Mouse (Mus musculus) neural tube, embryonic 14.5 days (tissue): Measurements from ENCODE around the gene Mybph. TPM values are rescaled to one million over a fixed set of nuclear protein-coding genes. Genes with fewer than 3 reads are reported as not detected.

Experiments
- ATAC-seq: fragments of 200-750 bp; cut with Nextera tagmentation; 2 replicates; pipeline ENCODE4 v1.8.0; 2017; ENCODE audit warnings: low read depth, mild to moderate bottlenecking, moderate TSS enrichment, moderate library complexity
- H3K27ac ChIP-seq: fragments of 300-500 bp; sonication (generic); 2 replicates; pipeline ENCODE4 v1.5.1; 2014; ENCODE audit warnings: low read depth, mild to moderate bottlenecking, control low read depth, low read length, moderate library complexity, mixed read lengths
- H3K27me3 ChIP-seq: fragments of 300-500 bp; sonication (generic); 2 replicates; pipeline ENCODE4 v1.6.1; 2014; ENCODE audit warnings: low read length; ENCODE audit not compliant: control insufficient read depth, insufficient read depth
- H3K36me3 ChIP-seq: fragments of 300-500 bp; sonication (generic); 2 replicates; pipeline ENCODE4 v1.6.1; 2014; ENCODE audit warnings: low read length, mixed read lengths; ENCODE audit not compliant: control insufficient read depth, insufficient read depth
- H3K4me1 ChIP-seq: fragments of 300-500 bp; sonication (generic); 2 replicates; pipeline ENCODE4 v1.6.1; 2014; ENCODE audit warnings: low read length; ENCODE audit not compliant: control insufficient read depth, insufficient read depth
- H3K4me2 ChIP-seq: fragments of 300-500 bp; sonication (generic); 2 replicates; pipeline ENCODE4 v1.6.1; 2014; ENCODE audit warnings: mild to moderate bottlenecking, low read depth, low read length, control low read depth
- H3K4me3 ChIP-seq: fragments of 300-500 bp; sonication (generic); 2 replicates; pipeline ENCODE4 v1.5.1; 2014; ENCODE audit warnings: low read depth, low read length, control low read depth, mixed read lengths
- H3K9ac ChIP-seq: fragments of 300-500 bp; sonication (generic); replicated peaks from 2 replicates; pipeline ENCODE4 v1.6.1; 2014; ENCODE audit warnings: low read depth, mild to moderate bottlenecking, control low read depth, low read length, mixed read lengths
- H3K9me3 ChIP-seq: fragments of 300-500 bp; sonication (generic); 2 replicates; pipeline ENCODE4 v1.6.1; 2016; ENCODE audit warnings: low read length; ENCODE audit not compliant: control insufficient read depth
- WGBS: fragments of 180-500 bp; shearing (Covaris S2); extraction: QIAGEN DNeasy Blood & Tissue Kit; methylation state at CpG from one replicate; pipeline ENCODE4 v1.1.7; 2014; 5-methylcytosine and 5-hydroxymethylcytosine counted together
- polyA plus RNA-seq: library from polyadenylated mRNA; unstranded; fragments of >200 nt; fragmentation: Nextera tagmentation; extraction: Ambion mirVana; gene quantifications from 2 replicates; pipeline ENCODE4 v1.2.1, GENCODE M21; 2014

The Mybph gene
- polyA plus RNA-seq, 1 experiment from 2014 or later: 0.35 TPM

DNA sequence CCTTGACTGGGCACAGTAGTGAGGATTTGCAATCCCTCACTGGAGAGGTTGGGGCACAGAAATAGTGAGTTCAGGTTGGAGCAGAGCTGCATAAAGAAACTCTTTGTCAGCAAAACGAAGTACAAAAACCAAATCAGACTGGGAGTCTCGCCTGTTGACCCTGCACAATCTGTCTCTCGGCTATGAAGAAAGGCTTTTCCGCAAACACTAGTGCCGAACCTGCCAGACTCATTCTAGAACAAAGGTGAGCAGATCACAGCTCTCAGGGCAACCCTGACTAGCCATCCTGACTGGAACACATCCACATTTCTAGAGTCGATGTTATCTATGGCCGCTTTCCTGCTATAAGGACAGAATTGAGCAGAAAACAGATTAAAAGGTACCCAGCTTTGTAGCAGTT lies 20.2 kb upstream of the Mybph start:
- Histone ChIP-seq H3K36me3 (no peaks in the 10 kb centered on the region), H3K27me3 (no peaks in the 10 kb centered on the region), H3K4me1 (no peaks in the 10 kb centered on the region), H3K4me2 (no peak overlapping the region), H3K27ac (no peak overlapping the region), H3K9me3 (no peaks in the 10 kb centered on the region), H3K9ac (no peak overlapping the region), H3K4me3 (no peak overlapping the region)
- ATAC-seq: no peak
- 61% methylated on average over 7 of the region's 7 CpGs for WGBS

DNA sequence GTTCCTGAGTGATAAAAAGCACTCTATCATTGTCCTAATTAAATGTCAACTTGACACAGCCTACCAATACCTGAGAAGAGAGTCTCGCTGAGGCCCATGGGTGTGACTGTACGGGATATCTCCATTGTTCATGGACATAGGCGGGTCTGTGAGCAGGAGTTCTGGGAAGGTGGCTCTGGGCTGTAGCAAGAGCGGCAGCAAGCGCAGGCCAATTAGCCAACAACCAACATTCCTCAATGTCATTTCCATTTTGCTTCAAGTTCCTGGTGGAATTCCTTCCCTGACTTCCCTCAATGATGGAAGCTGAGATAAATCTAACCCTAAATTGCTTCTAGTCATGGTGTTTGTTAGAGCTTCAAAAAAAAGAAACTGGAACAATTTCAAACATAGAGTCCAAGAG lies 15.3 kb upstream of the Mybph start:
- ATAC-seq: no peak
- no peaks in the 10 kb centered on the region for H3K4me1 ChIP-seq
- no peak overlapping the region for H3K4me2 ChIP-seq
- H3K9me3 ChIP-seq: no peaks in the 10 kb centered on the region
- H3K36me3 ChIP-seq: no peaks in the 10 kb centered on the region
- 91% methylated on average over 5 of the region's 5 CpGs for WGBS
- no peak overlapping the region for H3K9ac ChIP-seq
- H3K27ac ChIP-seq: no peak overlapping the region
- H3K4me3 ChIP-seq: no peak overlapping the region
- H3K27me3 ChIP-seq: no peaks in the 10 kb centered on the region

DNA sequence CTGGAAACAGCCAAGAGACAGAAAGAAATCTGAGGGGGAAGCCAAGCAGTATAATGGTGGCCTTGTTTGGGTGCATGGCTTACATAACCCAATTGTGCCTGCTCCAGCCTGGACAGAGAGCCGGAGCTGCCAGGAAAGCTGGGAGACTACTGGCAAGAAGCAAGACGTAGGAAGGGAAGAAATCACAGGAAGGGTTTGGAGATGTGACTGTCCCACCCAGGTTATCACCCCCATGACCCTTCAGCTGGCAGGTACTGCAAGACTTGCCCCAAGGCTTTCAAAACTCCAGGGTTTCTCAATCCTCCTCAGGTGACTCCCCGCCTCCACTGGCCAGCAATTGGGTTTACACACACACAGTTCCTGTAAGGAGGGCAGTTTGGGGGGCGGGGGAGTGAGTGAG lies 11.2 kb upstream of the Mybph start, which contains the start of gene Chil1:
Chil1 (plus strand) TSS at position 152 of the 400 bp plus-strand sequence.
- Histone ChIP-seq H3K4me2 (no peak within 1 kb of the TSS), H3K4me3 (no peak within 1 kb of the TSS), H3K36me3 (no peaks in the 10 kb centered on the region), H3K9ac (no peak within 1 kb of the TSS), H3K9me3 (no peaks in the 10 kb centered on the region), H3K27ac (no peak within 1 kb of the TSS), H3K4me1 (no peaks in the 10 kb centered on the region), H3K27me3 (no peaks in the 10 kb centered on the region)
- 55% methylated on average over 4 of the region's 4 CpGs for WGBS
- ATAC-seq: no peak

DNA sequence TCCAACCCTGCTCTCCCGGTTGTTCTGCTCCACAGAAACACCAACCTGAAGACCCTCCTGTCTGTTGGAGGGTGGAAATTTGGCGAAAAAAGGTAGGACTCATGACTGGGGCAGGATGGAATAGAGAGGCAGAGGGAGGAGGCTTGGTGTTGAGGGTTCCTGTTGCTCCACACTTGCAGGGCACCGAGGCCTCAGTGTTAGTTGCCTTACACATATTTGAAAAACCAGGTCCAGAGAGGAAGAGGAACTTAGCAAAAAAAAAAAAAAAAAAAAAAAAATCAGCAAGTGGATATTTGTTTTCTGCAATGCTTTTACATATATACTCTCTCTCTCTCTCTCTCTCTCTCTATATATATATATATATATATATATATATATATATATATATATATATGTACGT lies 9.2 kb upstream of the Mybph start:
- Histone ChIP-seq H3K4me1 (peaks cover 8% of the 10 kb centered on the region), H3K4me2 (no peak overlapping the region), H3K9me3 (no peaks in the 10 kb centered on the region), H3K27ac (no peak overlapping the region), H3K27me3 (no peaks in the 10 kb centered on the region), H3K4me3 (no peak overlapping the region), H3K9ac (no peak overlapping the region), H3K36me3 (no peaks in the 10 kb centered on the region)
- ATAC-seq: no peak
- 88% methylated on average over 4 of the region's 4 CpGs for WGBS

DNA sequence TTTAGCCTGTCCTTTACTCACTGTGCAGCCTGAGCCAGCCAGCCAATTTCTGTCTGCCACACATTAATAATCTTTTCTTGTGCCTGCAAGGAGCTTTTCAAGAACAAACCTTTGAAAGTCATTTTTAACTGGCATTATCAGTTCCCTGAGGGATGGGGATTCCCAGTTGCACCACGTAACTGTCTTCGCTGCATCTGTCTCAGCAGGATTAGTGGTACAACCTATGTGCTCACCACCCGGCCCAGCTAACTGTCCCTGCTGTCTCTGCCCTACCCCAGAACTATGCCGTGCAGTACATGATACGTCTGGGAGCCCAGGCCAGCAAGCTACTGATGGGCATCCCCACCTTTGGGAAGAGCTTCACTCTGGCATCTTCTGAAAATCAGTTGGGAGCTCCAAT lies 5.0 kb upstream of the Mybph start:
- no peak overlapping the region for H3K27ac ChIP-seq
- H3K4me3 ChIP-seq: no peak overlapping the region
- no peaks in the 10 kb centered on the region for H3K9me3 ChIP-seq
- no peak overlapping the region for H3K9ac ChIP-seq
- no peaks in the 10 kb centered on the region for H3K27me3 ChIP-seq
- peaks cover 10% of the 10 kb centered on the region for H3K4me1 ChIP-seq
- ATAC-seq: no peak
- no peaks in the 10 kb centered on the region for H3K36me3 ChIP-seq
- WGBS: 63% methylated on average over 5 of the region's 5 CpGs
- no peak overlapping the region for H3K4me2 ChIP-seq

DNA sequence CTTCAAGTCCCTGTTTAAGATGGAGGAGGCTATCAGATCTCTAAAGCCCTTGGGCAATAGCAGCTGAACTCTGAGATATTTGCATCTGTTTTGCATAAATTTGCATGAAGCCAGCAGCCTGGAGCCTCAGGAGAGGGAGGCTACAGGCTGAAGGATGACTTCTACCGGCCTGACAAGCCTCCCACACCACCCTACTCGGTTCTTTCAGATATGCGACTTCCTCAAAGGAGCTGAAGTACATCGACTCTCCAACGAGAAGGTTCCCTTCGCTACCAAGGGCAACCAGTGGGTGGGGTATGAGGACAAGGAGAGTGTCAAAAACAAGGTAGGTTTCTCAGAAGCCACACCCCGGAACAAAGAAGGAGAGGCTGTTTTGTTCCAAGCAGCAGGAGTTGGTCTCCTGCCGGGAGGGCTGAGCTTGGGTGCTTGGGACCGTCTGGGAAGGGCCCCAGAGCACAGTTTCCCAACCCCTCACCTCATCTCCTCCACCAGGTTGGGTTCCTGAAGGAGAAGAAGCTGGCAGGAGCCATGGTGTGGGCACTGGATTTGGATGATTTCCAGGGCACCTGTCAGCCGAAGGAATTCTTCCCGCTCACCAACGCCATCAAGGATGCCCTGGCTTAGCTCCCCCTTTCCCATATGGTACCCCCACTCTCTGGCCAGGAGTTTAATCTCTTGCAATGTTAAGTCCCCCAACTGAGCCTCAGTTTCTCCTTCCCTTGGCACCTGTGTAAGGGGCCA lies 4.1 kb upstream of the Mybph start:
- H3K4me3 ChIP-seq: no peak overlapping the region
- H3K9me3 ChIP-seq: no peaks in the 10 kb centered on the region
- no peak overlapping the region for H3K9ac ChIP-seq
- WGBS: 23% methylated on average over 12 of the region's 12 CpGs
- ATAC-seq: peak; percentile 31; the same call in 1 of the 2 replicates
- peaks cover 10% of the 10 kb centered on the region for H3K4me1 ChIP-seq
- no peaks in the 10 kb centered on the region for H3K27me3 ChIP-seq
- H3K4me2 ChIP-seq: no peak overlapping the region
- no peaks in the 10 kb centered on the region for H3K36me3 ChIP-seq
- no peak overlapping the region for H3K27ac ChIP-seq

DNA sequence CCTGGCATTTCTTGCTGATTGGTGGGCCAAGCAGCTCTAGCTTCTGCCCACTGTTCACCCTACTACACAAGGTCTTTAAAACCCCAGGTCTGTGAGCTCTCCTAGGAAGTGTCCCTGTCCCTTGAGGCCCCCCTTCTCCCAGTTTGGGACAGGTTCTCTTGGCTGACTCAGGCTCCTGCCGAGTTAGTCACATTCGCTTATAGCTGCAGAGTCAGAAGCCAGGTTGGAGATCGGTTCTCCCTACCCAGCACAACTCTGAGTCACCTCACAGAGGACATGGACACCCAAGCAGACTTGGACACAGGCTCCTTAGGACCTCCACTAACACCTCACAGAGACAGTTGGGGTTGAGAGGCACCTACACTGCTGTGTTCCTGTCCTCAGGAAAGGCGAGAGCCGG lies 2.1 kb upstream of the Mybph start:
- Histone ChIP-seq H3K36me3 (no peaks in the 10 kb centered on the region), H3K4me3 (no peak overlapping the region), H3K4me2 (no peak overlapping the region), H3K9me3 (no peaks in the 10 kb centered on the region), H3K9ac (no peak overlapping the region), H3K4me1 (peaks cover 12% of the 10 kb centered on the region), H3K27ac (no peak overlapping the region), H3K27me3 (no peaks in the 10 kb centered on the region)
- WGBS: 87% methylated on average over 5 of the region's 5 CpGs
- no peak for ATAC-seq

DNA sequence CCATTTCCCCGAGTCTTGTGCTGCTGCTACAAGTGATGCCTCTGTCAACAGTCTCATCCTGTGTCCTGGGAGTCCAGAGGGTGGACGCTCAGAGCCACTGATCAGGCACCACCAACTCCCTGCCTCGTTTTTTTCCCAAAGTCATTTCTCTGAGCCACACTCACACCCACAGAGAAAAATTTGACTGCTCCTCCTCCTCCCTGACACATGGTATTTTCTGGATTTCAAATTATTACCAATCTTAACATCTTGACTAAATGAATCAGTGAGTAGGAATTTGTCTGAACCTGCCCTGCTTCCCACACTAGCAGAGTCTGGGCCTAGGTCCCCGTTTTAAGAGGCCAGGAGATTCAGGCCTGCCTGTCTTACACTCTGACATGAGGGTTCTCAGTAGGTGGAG lies 1.2 kb upstream of the Mybph start:
- 62% methylated on average over 4 of the region's 4 CpGs for WGBS
- ATAC-seq: no peak
- Histone ChIP-seq H3K9me3 (no peaks in the 10 kb centered on the region), H3K27me3 (no peaks in the 10 kb centered on the region), H3K4me2 (no peak overlapping the region), H3K4me3 (no peak overlapping the region), H3K9ac (no peak overlapping the region), H3K4me1 (peaks cover 12% of the 10 kb centered on the region), H3K27ac (no peak overlapping the region), H3K36me3 (no peaks in the 10 kb centered on the region)

DNA sequence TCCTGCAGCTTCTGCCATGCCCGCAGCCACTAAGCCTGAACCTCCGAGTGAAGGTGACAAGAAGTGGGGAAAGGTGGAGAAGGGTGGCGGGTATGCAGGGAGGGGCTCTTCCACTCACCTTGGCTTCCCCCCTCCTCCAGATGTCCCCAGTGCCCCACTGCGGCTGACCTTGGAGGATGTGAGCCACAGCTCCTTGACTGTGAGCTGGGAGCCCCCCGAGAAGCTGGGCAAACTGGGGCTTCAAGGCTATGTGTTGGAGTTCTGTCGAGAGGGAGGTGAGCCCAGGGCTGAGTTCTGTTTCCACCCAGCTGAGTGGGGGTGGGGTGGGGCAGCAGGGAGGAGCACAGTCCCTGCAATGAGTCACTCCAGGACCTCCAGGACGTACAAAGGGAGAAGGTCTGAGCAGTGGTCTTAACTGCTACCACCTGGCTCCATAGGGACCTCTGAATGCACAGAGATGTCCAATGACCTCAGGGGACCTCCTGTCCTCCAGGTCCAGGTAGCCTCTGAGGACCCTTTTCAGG lies 488 bp downstream of the Mybph start:
- no peaks in the 10 kb centered on the region for H3K36me3 ChIP-seq
- peaks cover 8% of the 10 kb centered on the region for H3K4me1 ChIP-seq
- H3K9me3 ChIP-seq: no peaks in the 10 kb centered on the region
- 73% methylated on average over 7 of the region's 7 CpGs for WGBS
- no peak for ATAC-seq
- H3K4me3 ChIP-seq: no peak overlapping the region
- no peak overlapping the region for H3K9ac ChIP-seq
- H3K4me2 ChIP-seq: no peak overlapping the region
- no peaks in the 10 kb centered on the region for H3K27me3 ChIP-seq
- no peak overlapping the region for H3K27ac ChIP-seq
